Mouse (Mus musculus) hindbrain, embryonic 10.5 days (tissue): ENCODE data around the gene Gin1. TPM values are rescaled to one million over a fixed set of nuclear protein-coding genes. Genes with fewer than 3 reads are reported as not detected.

Experiments
- DNase-seq: peaks from one replicate; pipeline ENCODE4 v3.0.0-alpha.2; 2017; ENCODE audit warnings: low spot score
- H3K27ac ChIP-seq: fragments of 300-500 bp; sonication (generic); 2 replicates; pipeline ENCODE4 v1.5.1; 2016; ENCODE audit warnings: mild to moderate bottlenecking, moderate library complexity
- H3K27me3 ChIP-seq: fragments of 300-500 bp; sonication (generic); 2 replicates; pipeline ENCODE4 v1.6.1; 2016; ENCODE audit warnings: mild to moderate bottlenecking; ENCODE audit not compliant: poor library complexity, insufficient read depth, severe bottlenecking
- H3K36me3 ChIP-seq: fragments of 300-500 bp; sonication (generic); 2 replicates; pipeline ENCODE4 v1.6.1; 2016; ENCODE audit warnings: mild to moderate bottlenecking, moderate library complexity
- H3K4me1 ChIP-seq: fragments of 300-500 bp; sonication (generic); replicated peaks from 2 replicates; pipeline ENCODE4 v1.6.1; 2016; ENCODE audit warnings: mild to moderate bottlenecking
- H3K4me3 ChIP-seq: fragments of 300-500 bp; sonication (generic); 2 replicates; pipeline ENCODE4 v1.5.1; 2016; ENCODE audit warnings: mild to moderate bottlenecking, moderate library complexity
- H3K9me3 ChIP-seq: fragments of 300-500 bp; sonication (generic); 2 replicates; pipeline ENCODE4 v1.6.1; 2016; ENCODE audit warnings: mild to moderate bottlenecking, moderate library complexity
- WGBS: fragments of 180-500 bp; shearing (Covaris S2); methylation state at CpG from one replicate; pipeline ENCODE4 v1.1.7; 2016; 5-methylcytosine and 5-hydroxymethylcytosine counted together
- polyA plus RNA-seq: library from polyadenylated mRNA; unstranded; fragments of >200 nt; fragmentation: Nextera tagmentation; extraction: Ambion mirVana; gene quantifications from 2 replicates; pipeline ENCODE4 v1.2.1, GENCODE M21; 2016

The Gin1 gene
- polyA plus RNA-seq, 1 experiment from 2014 or later, result 14.7 TPM

DNA sequence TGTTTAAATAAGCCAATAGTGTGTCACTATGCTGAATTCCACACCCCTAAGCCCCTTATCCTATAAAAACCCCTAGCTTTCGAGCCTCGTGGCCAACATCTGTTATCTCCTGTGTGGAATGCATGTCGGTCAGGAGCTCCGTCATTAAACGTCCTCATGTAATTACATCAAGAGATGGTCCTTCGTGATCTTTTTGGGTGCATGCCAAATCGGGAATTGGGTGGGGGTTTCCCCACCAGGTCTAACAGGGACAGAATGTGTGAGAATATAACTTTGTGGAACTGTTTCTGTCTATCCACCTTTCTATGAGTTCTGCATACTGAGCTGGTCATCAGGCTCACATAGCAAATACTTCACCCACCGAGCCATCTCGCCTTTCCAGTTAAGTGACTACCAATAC, 26.0 kb downstream of the Gin1 start:
- no peak for DNase-seq
- Histone ChIP-seq H3K36me3 (0 out of 2 replicates have a peak, but pooled peaks cover 4% of the 10 kb centered on the region), H3K4me1 (no peaks in the 10 kb centered on the region), H3K27me3 (no peaks in the 10 kb centered on the region), H3K4me3 (no peak overlapping the region), H3K9me3 (no peaks in the 10 kb centered on the region), H3K27ac (no peak overlapping the region)
- 92% methylated on average over 9 of the region's 9 CpGs for WGBS

GRCm38 (mm10) chr1:97802207-97802902, 32.4 kb downstream of the Gin1 start:
- no peaks in the 10 kb centered on the region for H3K4me1 ChIP-seq
- no peaks in the 10 kb centered on the region for H3K9me3 ChIP-seq
- 60% methylated on average over 4 of the region's 4 CpGs for WGBS
- H3K36me3 ChIP-seq, result no peaks in the 10 kb centered on the region
- H3K4me3 ChIP-seq, result no peak overlapping the region
- H3K27me3 ChIP-seq, result no peaks in the 10 kb centered on the region
- H3K27ac ChIP-seq, result no peak overlapping the region
- DNase-seq, result no peak

DNA sequence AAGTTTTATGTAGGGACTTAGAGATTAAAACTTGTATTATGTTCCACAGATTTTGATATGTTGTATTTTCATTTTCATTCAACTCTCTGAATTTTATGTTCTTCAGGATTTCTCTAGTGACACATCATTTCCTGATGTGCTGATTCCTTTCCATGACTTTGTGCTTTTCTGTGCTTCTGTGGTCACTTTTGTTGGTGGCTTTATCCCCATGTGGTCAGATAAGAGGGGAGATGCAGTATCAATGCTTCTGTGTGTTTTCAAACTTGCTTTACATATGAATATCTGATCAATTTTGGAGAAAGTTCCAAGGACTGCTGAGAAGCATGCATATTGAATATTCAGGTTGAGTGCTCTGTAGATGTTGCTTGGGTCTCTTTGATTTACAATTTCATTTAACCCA, 34.5 kb downstream of the Gin1 start:
- no peak overlapping the region for H3K27ac ChIP-seq
- no peaks in the 10 kb centered on the region for H3K9me3 ChIP-seq
- no peaks in the 10 kb centered on the region for H3K27me3 ChIP-seq
- no peaks in the 10 kb centered on the region for H3K4me1 ChIP-seq
- DNase-seq, result no peak
- H3K4me3 ChIP-seq, result no peak overlapping the region
- H3K36me3 ChIP-seq, result no peaks in the 10 kb centered on the region

GRCm38 (mm10) chr1:97809255-97809912, 39.4 kb downstream of the Gin1 start:
- 63% methylated on average over 2 of the region's 2 CpGs for WGBS
- DNase-seq, result no peak
- Histone ChIP-seq H3K36me3 (no peaks in the 10 kb centered on the region), H3K27ac (no peak overlapping the region), H3K4me3 (no peak overlapping the region), H3K27me3 (no peaks in the 10 kb centered on the region), H3K4me1 (no peaks in the 10 kb centered on the region), H3K9me3 (no peaks in the 10 kb centered on the region)

- no peaks in the 10 kb centered on the region for H3K27me3 ChIP-seq
- H3K27ac ChIP-seq, result no peak overlapping the region
- no peaks in the 10 kb centered on the region for H3K4me1 ChIP-seq
- no peaks in the 10 kb centered on the region for H3K36me3 ChIP-seq
- DNase-seq, result no peak
- H3K9me3 ChIP-seq, result no peaks in the 10 kb centered on the region
- H3K4me3 ChIP-seq, result no peak overlapping the region
- WGBS, result 94% methylated on average over 3 of the region's 3 CpGs
Measured at GRCm38 (mm10) chr1:97821282-97821681, 51.3 kb downstream of the Gin1 start.

DNA sequence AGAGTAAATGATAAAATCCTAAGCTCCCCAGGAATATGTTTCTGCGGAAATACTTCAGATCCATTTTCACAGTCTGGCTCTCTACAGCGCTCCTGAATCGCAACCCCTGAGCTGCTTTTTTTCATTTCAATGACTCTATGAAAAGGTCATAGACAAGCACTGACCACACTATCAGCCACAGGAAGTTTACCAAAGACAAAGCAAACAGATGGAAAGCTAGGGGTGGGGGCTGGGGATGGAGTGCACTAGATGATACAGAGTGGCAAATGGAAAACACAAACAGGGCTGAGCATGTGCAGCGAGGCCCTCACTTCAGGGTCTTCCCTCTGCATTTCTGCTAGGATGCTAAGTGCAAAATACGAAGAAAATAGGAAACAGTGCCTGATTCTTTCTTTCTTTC, 52.2 kb downstream of the Gin1 start:
- 79% methylated on average over 5 of the region's 5 CpGs for WGBS
- Histone ChIP-seq H3K4me1 (no peaks in the 10 kb centered on the region), H3K9me3 (no peaks in the 10 kb centered on the region), H3K36me3 (no peaks in the 10 kb centered on the region), H3K4me3 (no peak overlapping the region), H3K27ac (no peak overlapping the region), H3K27me3 (no peaks in the 10 kb centered on the region)
- no peak for DNase-seq

DNA sequence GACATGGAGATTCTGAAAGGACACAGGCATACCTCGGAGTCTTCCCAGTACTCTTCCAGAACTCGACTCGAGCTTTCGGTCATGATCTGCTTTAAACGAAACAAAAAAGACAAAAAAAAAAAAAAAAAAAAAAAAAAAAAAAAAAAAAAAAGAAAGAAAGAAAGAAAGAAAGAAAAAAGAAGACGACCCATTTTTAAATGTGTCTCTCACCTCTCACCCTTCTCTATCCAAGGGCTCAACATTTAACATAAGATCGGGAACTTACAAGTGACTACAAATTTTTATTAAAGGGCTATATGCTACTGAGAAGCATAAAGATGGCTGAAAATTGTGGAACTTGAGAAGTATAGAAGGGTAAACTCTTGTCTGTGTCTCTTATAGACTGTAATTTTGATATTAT, 52.9 kb downstream of the Gin1 start:
- Histone ChIP-seq H3K4me3 (no peak overlapping the region), H3K27ac (no peak overlapping the region), H3K27me3 (no peaks in the 10 kb centered on the region), H3K36me3 (no peaks in the 10 kb centered on the region), H3K4me1 (no peaks in the 10 kb centered on the region), H3K9me3 (no peaks in the 10 kb centered on the region)
- 93% methylated on average over 7 of the region's 7 CpGs for WGBS
- no peak for DNase-seq

GRCm38 (mm10) chr1:97827566-97827965, 57.6 kb downstream of the Gin1 start:
- no peaks in the 10 kb centered on the region for H3K27me3 ChIP-seq
- H3K36me3 ChIP-seq, result no peaks in the 10 kb centered on the region
- WGBS, result 95% methylated on average over 2 of the region's 2 CpGs
- H3K27ac ChIP-seq, result no peak overlapping the region
- H3K4me1 ChIP-seq, result no peaks in the 10 kb centered on the region
- H3K9me3 ChIP-seq, result no peaks in the 10 kb centered on the region
- H3K4me3 ChIP-seq, result no peak overlapping the region
- no peak for DNase-seq

- no peak overlapping the region for H3K4me3 ChIP-seq
- H3K27me3 ChIP-seq, result no peaks in the 10 kb centered on the region
- 95% methylated on average over 5 of the region's 5 CpGs for WGBS
- no peaks in the 10 kb centered on the region for H3K9me3 ChIP-seq
- no peak for DNase-seq
- H3K4me1 ChIP-seq, result no peaks in the 10 kb centered on the region
- no peaks in the 10 kb centered on the region for H3K36me3 ChIP-seq
- no peak overlapping the region for H3K27ac ChIP-seq
Measured at GRCm38 (mm10) chr1:97828087-97828486, 58.1 kb downstream of the Gin1 start.

DNA sequence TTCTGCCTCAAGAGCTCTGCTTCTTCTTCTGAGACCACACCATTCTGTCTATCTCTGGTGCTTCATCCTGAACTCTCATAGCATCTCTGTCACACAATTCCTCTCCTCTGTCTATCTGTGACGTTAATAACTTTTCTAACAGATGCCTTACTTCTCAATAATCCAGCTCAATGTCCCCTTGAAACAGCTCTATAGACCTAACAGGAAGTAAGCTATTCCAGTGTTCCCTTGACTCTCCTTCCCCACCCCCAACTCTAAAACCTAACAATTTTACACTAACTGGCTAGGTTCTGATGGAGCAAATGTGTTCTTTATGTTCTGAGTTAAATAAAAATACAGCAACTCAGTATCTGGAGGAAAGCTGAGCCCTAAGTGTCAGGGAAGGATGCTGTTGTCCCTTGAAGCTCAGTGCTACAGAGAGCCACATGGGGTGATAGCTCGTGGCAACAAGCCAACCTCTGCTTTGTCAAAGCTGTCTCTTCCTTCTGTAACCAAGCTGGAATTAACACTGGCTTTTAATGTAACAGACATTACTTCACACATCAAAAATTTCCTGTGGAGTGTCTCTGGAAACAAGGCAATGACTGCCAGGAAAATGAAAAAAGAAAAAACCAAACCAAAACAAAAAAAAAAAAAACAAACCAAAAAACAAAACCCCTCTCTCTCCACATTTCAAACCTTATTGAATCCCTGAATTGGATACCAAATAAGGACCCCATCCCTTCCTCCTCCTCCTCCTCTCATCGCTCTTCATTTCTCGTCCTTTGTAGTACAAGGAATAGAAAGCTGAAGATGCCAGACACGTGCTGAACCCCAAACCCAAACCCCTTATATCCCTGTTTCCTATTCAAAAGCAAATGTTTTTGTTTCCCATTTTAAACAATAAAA, 63.7 kb downstream of the Gin1 start:
- no peak overlapping the region for H3K27ac ChIP-seq
- H3K4me3 ChIP-seq, result no peak overlapping the region
- no peaks in the 10 kb centered on the region for H3K9me3 ChIP-seq
- no peaks in the 10 kb centered on the region for H3K4me1 ChIP-seq
- no peaks in the 10 kb centered on the region for H3K36me3 ChIP-seq
- no peaks in the 10 kb centered on the region for H3K27me3 ChIP-seq
- WGBS, result 78% methylated on average over 5 of the region's 5 CpGs
- DNase-seq, result no peak

GRCm38 (mm10) chr1:97834354-97834822, 64.4 kb downstream of the Gin1 start:
- H3K4me3 ChIP-seq, result no peak overlapping the region
- H3K9me3 ChIP-seq, result no peaks in the 10 kb centered on the region
- no peaks in the 10 kb centered on the region for H3K4me1 ChIP-seq
- WGBS, result 92% methylated on average over 5 of the region's 5 CpGs
- no peak overlapping the region for H3K27ac ChIP-seq
- H3K27me3 ChIP-seq, result no peaks in the 10 kb centered on the region
- no peak for DNase-seq
- no peaks in the 10 kb centered on the region for H3K36me3 ChIP-seq
